Mouse (Mus musculus): ENCODE data around the gene Nfam1.

- no peak for TF ChIP-seq CTCF (IDR thresholded peaks at IDR 0.05; ENCODE audit: low read depth, low read length)
- TF ChIP-seq POLR2A (IDR thresholded peaks at IDR 0.05; ENCODE audit: borderline replicate concordance, low read depth, low read length): no peak
These were observed 1.3 kb upstream of the Nfam1 start for GRCm38 (mm10) chr15:83034275-83034977.

Measured in bone marrow macrophage, adult 2 months (primary cell).